Mouse (Mus musculus) T-helper 17 cell (primary cell): Measurements from ENCODE around the gene Tfap4.
"Not testable (repeated sequence)": the region's sequence is repeated elsewhere in the genome, so short reads cannot be mapped to it uniquely, and the experiment has no call there.

Experiments used
- in situ Hi-C, 2 experiments: fragments of 300-600 bp; cut with MboI, MseI; formaldehyde crosslinking; loops; 1 replicate in 1 of 2; 2 replicates in 1 of 2; pipeline ENCODE4 v1.15.1; 2025; ENCODE audit warnings: high pct_unique_total_duplicates in 2 of 2

Tfap4 gene

DNA sequence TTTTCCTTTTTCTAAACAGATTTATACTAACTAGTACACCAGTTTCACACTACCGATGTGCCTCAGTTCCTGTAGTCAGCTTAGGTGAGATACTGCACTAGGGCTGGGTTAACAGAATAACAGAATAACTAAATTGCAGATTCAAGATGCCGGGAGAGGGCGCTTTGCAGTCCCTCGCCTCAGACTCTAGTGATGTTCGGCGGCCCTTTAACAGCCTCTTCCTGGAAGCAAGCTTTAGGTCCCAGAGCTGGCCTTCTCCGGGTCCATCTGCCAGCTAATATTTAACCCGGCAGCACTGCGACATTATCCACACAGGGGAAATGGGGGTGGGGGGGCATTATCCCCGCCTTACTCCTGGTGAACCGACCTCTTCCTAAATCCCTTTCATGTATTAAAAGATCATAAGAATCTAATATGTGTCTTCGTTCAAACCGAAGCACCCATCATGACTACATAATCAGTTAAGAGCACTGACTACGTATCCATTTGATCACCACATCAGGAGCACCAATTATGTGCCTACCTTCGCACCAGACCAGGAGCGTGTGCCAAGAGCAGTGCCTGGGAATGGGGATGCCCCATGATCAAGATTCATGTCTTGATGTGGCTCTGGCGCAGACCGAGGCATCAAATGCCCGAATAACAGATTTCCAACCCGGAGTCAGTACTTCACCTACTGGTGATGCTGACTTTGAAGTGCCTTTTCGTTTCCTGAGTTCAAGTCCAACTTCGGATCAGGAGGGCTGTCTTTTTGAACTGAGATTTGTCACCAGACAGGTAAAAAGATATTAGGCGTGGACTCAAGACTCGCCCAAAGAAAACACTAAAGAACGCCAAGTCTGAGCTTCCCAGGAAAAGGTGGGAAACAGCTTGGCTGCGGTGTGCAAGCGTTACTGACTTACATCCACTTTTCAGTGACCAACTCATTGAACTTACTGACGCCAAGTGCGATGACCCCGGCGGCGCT lies 33.5 kb upstream of the Tfap4 start:
- in situ Hi-C loops: no loop called here

DNA sequence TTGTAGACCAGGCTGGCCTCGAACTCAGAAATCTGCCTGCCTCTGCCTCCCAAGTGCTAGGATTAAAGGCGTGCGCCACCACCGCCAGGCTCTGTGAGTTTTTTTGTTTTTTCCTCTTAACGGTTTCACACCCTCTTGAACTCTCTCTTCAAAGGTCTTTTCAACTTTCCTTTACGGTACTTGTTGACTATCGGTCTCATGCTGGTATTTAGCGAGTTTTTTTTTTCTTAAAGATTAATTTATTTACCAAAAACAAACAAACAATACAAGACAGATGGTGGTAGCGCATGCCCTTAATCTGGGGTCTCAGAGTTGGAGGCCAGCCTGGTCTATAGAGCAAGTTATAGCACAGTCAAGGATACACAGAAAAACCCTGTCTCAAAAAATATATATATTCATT lies 30.6 kb upstream of the Tfap4 start:
- in situ Hi-C loops: no loop called here

DNA sequence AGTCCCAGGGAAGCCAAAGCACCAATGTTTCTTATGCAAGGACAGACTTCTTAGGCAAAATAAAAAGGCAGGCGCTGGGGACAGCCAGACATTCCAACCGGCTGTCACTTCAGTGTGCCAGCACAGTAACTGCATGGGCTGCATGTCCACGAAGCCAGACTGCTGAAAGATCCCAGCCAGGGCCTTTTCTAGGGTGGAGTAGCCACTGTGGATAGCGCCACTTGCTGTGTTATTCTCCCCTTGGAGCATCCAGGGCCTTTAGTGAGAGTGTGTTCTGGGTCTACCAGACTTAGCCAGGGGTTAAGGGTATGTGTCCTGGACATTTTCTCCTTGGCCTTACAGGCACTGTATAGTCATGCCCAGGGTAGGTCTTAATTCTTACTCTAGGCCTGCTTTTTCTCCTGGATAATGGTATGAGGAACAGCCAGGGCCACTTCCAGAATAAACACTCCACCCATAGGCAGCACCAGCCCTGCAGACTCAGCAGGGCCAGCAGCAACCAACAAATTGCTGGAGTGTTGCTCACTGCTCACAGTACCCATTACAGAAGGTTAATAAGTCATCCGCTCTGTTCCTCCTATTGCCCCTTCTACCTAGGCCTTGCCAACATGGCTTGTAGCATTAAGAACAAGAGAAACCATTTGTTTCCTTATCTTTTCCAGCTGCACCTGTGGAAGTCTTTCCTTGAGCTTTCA lies 28.0 kb upstream of the Tfap4 start:
- in situ Hi-C loops: no loop called here

DNA sequence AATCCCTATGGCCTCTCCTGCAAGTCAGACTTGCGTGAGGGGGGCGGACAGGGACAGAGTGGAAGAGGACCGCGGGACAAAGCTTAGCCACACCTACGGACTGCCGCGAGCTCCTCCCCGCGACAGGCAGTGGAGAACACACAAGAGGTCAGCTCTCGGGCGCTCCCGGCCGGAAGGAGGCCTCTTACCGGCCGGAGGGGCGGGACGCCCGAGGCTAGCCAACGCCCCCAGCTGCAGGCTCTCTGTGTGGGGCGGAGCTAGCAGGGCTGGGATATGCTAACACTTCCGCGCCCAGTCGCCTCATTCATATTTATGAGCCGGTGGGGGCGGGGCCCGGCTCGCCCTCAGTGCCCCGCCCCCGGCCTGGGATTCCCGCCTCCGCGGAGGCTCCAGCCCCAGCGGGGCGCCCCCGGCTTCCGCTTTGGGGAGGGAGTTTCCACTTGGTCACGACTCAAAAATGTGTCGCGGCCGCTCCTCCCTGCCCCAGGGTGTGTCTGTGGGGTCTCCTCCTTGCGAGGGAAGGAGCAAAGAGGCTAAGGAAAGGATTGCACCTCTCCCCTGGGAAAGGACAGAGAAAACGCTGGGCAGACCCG lies 27.0 kb upstream of the Tfap4 start:
- in situ Hi-C loops: no loop called here

DNA sequence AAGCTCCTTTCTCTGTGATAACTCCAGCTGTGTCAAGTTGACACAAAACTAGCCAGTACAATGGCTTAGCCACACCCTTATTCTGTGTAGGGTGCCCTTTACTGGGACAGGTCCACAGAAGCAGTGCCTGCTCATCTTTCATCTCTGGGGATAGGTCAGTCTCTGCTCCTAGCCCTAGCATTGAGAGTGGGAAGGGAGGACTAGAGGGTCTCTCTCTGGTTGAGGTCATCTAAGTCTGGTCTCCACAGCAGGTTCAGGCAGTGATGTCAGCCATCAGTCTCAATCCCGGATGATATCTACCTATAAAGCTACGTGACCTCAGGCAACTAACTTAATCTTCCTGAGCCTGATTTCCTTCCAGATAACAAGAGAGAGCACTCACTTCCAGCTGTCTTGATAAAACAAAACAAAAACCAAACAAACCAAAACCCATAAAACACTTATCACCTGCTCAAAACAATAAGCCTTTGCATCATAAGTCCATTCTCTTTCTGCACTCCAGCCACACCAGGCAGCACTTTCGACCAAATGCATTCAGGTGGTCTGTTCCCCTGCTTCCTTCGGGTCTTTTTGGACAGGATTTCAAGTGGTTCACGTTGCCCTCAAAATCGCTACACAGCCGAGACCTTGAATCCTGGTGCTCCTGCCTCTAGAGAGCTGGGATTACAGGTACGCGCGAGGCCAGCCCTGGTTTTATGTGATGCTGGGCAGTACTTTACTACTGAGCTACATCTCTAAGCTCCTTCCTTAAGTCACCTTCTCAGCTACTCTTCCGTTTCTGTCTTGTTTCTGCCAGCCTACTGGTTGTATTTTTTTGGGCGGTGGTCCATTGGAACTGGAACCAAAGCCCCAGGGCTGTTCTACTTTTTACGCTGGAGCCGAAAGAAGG lies 26.2 kb upstream of the Tfap4 start:
- in situ Hi-C loops: no loop called here

DNA sequence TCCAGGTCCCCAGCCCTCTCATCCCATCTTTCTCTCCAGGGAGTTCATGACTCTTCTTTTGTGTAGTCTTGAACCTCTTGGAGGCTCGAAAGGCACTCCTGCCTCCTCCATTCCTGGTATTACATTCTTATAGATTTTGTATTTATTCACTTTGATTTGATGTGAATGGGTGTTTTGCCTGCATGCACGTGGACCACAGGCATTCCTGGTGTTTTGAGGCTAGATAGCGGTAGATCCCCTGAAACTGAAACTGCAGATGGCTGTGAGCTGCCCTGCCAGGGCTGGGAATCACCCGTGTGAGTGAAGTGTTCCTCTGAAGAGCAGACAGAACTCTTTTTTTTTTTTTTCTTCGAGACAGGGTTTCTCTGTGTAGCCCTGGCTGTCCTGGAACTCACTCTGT lies 24.8 kb upstream of the Tfap4 start:
- in situ Hi-C loops: no loop called here

DNA sequence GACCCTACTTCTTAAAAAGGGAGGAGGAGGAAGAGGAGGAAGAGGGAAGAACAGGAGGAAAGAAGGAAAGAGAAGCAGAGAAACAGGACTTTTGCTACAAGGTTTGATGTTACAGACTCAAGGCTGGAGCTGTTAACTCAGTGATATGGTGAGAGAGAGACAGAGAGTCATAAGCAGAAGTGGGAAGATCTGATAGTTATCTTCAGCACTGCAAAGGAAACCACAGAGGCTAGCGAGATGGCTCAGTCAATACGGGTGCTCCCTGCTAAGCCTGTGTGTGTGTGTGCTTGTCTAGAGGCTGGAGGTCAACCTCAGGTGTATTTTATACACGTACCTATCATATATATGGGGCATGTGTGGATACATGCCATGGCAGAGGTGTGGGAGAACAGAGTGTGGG lies 24.2 kb upstream of the Tfap4 start:
- in situ Hi-C loops: no loop called here

DNA sequence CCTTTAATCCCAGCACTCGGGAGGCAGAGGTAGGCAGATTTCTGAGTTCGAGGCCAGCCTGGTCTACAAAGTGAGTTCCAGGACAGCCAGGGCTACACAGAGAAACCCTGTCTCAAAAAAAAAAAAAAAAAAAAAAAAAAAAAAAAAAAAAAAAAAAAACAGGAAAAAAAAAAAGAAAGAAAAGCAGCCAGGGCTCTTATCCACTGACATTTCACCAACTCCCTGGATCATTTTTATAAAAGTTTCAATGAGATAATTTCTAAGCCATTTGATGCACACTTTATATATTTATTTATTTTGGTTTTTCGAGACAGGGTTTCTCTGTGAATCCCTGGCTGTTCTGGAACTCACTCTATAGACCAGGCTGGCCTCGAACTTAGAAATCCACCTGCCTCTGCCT lies 21.5 kb upstream of the Tfap4 start:
- in situ Hi-C loops: not testable (repeated sequence)

DNA sequence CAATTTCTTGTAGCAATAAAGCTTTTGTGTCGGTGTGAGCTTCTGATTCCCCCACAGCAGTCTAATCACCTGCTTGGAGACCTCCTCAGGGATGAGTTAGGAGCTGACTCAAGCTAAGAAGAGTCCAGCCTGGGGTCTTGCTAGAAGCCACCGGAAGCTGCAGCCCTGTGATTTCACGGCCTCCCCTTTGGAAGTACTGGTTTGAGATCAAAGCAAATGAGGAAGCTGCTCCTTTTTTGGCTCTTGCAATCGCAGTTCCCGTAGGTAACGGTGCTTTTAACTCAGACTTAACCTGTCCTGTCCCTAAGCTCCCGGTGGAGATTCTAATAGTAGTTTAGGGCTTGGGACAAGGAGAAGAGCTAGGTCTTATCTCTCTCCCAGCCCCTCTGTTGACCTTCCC lies 19.0 kb upstream of the Tfap4 start:
- in situ Hi-C loops: no loop called here

DNA sequence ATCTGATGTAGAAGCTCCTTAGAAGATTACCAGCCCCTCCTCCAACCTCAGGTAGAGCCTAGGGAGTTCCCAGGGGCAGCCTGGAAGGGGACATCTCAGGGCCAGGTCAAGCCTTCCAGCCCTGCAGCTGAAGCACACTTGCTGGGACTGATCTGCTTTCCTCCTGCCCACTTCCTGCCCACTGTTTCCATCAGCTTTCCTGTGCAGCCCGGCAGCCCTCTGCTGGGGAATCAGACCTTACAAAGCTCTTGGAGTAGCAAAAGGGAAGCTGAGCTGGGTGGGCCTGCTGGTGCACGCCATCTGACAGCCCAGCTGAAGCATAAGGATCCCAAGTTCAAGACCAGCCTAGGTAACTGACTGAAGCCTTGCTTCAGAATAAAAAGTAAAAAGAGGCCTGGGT lies 17.2 kb upstream of the Tfap4 start:
- in situ Hi-C loops: no loop called here

DNA sequence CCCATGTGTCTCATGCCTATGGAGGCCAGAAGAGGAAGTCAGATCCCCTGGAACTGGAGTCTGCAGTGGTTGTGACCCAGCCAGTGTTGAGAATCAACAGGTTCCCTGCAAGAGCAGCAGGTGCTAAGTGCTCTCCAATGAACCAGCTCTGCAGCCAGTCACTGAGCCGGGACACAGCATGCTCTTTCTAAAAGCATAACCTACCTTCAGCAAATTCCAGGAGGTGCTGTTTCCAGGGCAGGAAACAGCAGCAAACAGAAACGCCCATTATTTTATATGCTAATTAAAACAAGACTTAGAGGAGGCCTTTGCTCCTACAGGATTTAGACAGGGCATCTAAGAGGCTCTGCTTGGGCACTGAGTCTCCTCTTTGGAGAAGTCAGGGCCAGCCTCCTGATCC lies 16.4 kb upstream of the Tfap4 start:
- in situ Hi-C loops: no loop called here

DNA sequence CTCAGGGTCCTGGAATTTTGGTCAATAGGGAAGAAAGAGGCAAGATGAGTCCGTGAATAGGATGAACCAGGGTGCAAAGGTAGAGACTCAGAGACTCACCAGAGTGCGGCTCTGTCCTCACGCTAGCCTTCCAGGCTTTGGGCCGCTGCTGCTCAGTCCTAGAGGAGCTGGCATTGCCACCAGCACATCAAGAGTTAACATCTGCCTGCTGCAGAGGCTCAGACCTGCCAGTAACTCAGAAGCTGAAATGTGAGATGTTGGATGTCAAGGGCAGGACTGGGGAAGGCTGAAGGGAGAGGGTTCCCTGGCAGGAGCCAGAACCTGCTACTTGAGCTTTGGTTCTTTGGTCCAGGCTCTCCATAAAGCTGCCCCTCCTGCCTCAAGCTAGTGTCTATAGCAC lies 11.1 kb upstream of the Tfap4 start:
- in situ Hi-C loops: loop anchor here (5.0 kb wide), 1 partner anchor 42 kb away; no protein-coding TSS in a partner anchor

DNA sequence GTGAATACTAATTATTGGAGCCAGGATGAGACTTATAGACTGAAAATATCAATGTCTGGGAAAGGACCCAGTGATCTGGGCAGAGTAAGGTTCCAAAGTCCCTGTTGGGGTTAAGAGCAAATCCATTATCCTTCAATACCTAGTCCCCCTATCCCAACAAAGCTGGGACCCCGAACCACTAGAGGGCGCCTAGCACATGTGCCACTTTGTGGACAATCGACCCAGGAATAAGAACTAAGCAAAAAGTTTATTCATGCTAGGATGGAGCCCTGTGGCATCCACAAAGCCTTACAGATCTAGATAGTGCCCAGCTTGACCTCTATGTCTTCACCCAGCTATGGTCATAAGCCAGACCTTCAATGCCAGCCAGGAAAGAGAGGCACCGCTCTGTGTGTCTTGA lies 8.3 kb upstream of the Tfap4 start:
- in situ Hi-C loops: no loop called here

DNA sequence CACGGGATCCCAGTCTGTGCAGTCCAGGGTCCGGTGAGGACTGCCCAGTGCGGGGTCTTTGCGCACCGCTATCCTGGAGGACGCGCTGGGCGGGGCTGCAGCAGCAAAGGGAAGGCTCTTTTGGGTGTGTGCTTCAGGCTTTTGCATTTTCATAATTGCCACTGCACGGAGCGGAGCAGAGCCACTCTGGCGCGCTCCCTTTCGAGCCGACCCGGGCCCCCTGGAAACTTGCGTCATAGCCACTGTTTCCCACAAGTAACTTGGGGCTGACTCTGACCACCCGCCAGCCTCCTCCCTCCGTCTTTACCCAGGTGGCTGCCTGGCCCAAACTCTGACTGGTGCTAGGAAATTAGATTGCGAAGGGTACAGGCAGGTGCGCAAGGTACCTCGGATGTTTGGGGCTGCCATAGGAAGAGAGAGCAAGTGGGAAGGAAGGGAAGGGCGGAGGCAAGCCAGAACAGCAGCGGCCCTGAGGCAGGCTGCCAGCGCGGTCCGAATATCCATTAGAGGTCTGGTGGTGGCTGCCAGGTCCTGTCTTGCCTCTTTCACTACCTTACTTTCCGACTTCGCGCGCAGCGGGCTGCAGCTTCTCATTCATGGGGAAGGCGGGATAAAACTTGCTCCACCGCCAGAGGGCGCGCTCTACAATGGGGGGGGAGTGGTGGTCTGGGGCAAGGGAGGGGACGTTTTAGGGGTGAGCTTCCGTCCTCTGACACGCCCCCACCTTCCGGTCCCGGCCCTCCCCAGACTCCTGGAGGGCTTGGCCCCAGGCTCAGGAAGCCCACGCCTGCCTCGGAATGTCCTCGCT lies 695 bp upstream of the Tfap4 start:
- in situ Hi-C loops: no loop called here

DNA sequence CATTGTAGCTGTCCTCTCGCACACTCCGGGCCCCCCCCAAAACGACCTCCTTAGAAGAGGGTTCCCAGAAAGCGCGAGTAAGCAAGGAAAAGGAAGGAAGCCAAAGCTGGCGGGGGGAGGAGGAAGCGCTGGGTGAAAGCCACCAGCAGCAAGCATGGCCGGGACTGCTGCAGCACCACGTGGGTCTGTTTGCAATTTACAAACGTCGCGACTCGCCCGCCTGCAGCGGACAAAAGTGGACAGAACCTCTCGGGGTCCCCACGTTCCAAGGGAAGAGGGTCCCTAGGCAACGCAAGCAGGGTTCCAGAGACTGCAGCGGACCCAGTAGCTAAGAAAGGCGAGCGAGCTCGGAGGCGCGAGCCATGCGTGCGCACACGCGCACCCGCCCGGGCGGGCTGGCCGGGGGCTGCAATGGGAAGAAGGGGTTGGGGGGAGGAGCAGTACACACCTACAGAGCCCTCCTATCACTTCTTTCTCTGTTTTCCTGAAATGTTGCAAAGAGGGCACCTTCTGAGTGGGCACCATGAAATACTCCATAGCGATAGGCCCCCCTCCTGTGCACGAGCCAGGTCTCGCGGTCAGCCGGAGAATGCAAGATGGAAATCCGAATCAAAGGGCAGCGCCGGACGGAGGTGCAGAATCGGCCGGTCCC lies 548 bp downstream of the Tfap4 start:
- in situ Hi-C loops: no loop called here

DNA sequence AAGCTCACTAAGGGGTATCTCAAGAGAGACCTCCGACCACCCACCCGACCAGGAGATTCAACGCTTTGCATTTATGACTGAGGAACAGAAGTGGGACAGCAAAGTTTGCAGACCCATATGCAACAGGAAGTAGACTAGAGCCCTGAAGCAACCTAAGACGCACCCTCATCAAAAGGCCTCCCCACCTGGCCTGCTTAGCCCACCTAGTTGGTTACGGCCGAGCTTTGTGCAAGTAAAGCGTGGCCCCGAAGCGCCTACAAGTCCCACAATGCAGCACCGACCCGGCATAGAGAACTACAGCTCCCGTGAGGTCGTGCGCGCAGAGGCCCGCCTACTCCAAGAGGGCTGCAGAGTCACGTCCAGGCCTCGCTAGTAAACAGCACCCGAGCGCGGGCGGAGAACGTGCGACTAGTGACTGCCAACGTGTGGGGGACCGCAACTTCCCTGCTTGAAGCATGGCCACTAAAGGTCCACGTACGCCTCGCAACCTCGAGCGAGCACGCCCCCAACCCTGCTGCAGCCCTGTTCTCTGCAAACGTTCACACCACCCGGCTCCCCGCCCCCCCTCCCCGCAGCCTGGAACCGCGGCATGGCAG lies 1.2 kb downstream of the Tfap4 start:
- in situ Hi-C loops: no loop called here

DNA sequence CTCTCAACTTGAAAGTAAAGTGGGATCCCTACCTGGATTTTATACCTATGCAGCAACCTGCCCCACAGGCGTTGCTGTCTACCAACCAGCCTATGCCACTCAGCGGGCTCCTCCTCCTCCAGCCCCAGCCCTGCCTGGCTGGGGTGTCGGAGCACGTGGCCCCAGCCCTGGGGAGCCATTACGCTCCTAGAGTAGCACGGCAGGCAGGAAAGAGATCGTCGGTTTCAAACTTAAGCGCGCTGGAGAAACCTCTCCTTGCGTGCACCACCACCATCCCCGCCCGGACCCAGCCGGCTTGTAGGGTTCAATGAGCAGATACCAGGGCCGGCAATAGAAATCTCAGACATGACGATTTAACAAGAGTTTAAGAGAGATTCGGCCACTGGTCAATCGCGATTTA lies 1.7 kb downstream of the Tfap4 start:
- in situ Hi-C loops: no loop called here

DNA sequence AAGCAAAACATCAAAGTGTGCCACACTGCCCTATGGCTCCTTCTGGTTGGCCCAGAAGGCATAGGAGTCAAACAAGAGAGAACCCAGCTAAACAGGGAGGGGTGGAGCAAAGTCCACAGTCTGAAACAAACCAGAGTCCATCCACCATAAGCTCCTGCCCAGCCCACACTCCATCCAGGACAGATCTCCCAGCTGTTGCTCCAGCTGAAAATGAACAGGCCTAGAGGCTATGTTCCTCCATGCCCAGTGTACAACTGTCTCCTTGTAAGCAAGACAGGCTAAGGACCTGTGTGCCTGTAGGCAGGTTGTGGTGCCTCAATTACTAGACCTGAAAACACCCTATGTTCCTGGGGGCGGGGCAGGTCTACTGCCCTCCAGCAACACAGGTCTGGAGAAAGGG lies 2.6 kb downstream of the Tfap4 start:
- in situ Hi-C loops: no loop called here

DNA sequence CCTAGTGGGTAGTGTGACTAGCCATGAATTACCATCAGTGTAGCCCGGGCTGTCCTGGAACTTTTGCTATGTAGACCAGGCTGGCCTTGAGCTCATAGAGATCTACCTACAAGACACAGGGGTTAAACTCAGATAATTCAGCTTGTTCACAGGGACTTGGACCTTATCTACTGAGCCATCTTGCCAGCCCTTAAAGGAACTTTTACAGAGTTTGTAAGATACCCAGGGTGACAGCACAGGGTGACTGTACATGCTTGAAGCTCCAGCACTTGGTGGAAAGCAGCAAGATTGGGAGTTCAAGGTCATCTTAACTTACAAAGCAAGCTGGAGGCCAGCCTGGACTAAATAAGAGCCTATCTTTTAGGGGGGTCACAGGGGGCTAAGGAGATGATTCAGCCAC lies 4.1 kb downstream of the Tfap4 start:
- in situ Hi-C loops: no loop called here
